Comparison of ENCODE assay signal across 30 mouse cellular contexts in genomic region chr3:68160175-68160574, GRCm38 (mm10).
"Had no signal": no experiment of that assay in that cellular context is flagged by ENCODE, and none has a peak within 500 bp of the region (broad histone marks: within the 10 kb centered on the region; RNA-seq: fewer than 3 reads in every experiment).

No protein-coding gene starts in this region.

- H3K4me3 ChIP-seq: embryonic facial prominence, embryonic 10.5 days; embryonic facial prominence, embryonic 12.5 days; embryonic facial prominence, embryonic 13.5 days; embryonic facial prominence, embryonic 15.5 days; erythroblast, embryonic 14.5 days; forebrain, embryonic 10.5 days; forebrain, embryonic 12.5 days; forebrain, embryonic 13.5 days; forebrain, embryonic 15.5 days; gastrocnemius, adult 2 months; heart, adult 2 months had no signal

- H3K4me1 ChIP-seq: embryonic facial prominence, embryonic 10.5 days; embryonic facial prominence, embryonic 12.5 days; embryonic facial prominence, embryonic 13.5 days; embryonic facial prominence, embryonic 15.5 days; forebrain, embryonic 12.5 days; forebrain, embryonic 13.5 days; forebrain, embryonic 15.5 days had no signal

- DNase-seq: cerebellum, adult 18-20 months; cerebellum, adult 2 months; cerebellum, adult 8-10 months; cerebellum, adult 9-10 months; cerebellum, adult 9-11 months; cerebellum, postnatal 10 days; cerebellum, postnatal 14 days; cerebellum, postnatal 25 days; cerebellum, postnatal 36 days; embryo, embryonic 11 days; forebrain, postnatal 0 days; gastrocnemius, adult 2 months; gastrocnemius, postnatal 10 days; gastrocnemius, postnatal 14 days; gastrocnemius, postnatal 25 days; gastrocnemius, postnatal 36 days; heart, adult 11 months; heart, adult 18-20 months; heart, adult 2 months had no signal

- ATAC-seq: forebrain, embryonic 13.5 days; forebrain, embryonic 14.5 days; forebrain, embryonic 15.5 days; forebrain, embryonic 16.5 days; forebrain, postnatal 0 days had no signal

- H3K9me3 ChIP-seq: embryonic facial prominence, embryonic 10.5 days; embryonic facial prominence, embryonic 12.5 days; embryonic facial prominence, embryonic 13.5 days; embryonic facial prominence, embryonic 15.5 days; forebrain, embryonic 10.5 days; forebrain, embryonic 12.5 days; forebrain, embryonic 13.5 days; forebrain, embryonic 15.5 days had no signal

- H3K27ac ChIP-seq: embryonic facial prominence, embryonic 10.5 days; embryonic facial prominence, embryonic 12.5 days; embryonic facial prominence, embryonic 13.5 days; embryonic facial prominence, embryonic 15.5 days; forebrain, embryonic 10.5 days; forebrain, embryonic 12.5 days; forebrain, embryonic 13.5 days; forebrain, embryonic 15.5 days; gastrocnemius, adult 2 months; heart, adult 2 months had no signal

- H3K9ac ChIP-seq: embryonic facial prominence, embryonic 12.5 days; embryonic facial prominence, embryonic 13.5 days; embryonic facial prominence, embryonic 15.5 days; forebrain, embryonic 12.5 days; forebrain, embryonic 13.5 days; forebrain, embryonic 15.5 days; forebrain, postnatal 0 days had no signal

- H3K27me3 ChIP-seq: embryonic facial prominence, embryonic 12.5 days; embryonic facial prominence, embryonic 13.5 days; embryonic facial prominence, embryonic 15.5 days; forebrain, embryonic 12.5 days; forebrain, embryonic 13.5 days; forebrain, embryonic 15.5 days had no signal

- H3K4me2 ChIP-seq: embryonic facial prominence, embryonic 12.5 days; embryonic facial prominence, embryonic 13.5 days; embryonic facial prominence, embryonic 15.5 days; forebrain, embryonic 12.5 days; forebrain, embryonic 13.5 days; forebrain, embryonic 15.5 days had no signal

- H3K36me3 ChIP-seq: embryonic facial prominence, embryonic 10.5 days; embryonic facial prominence, embryonic 12.5 days; embryonic facial prominence, embryonic 13.5 days; embryonic facial prominence, embryonic 15.5 days; forebrain, embryonic 10.5 days; forebrain, embryonic 12.5 days; forebrain, embryonic 15.5 days had no signal
